Mouse (Mus musculus) myocyte (in vitro differentiated cells): Measurements from ENCODE around the gene Syt1.
A peak's percentile ranks its signal among the peaks of the same experiment; 100 is the strongest.

ENCODE experiments used
- CEBPB ChIP-seq: IDR thresholded peaks from 2 replicates; pipeline ENCODE4 v1.6.1; 2011; ENCODE audit warnings: mild to moderate bottlenecking, moderate library complexity; ENCODE audit not compliant: poor library complexity, insufficient read depth, severe bottlenecking
- E2F4 ChIP-seq: IDR thresholded peaks from one replicate; pipeline ENCODE4 v1.6.1; 2011; ENCODE audit warnings: mild to moderate bottlenecking, control low read depth, moderate library complexity; ENCODE audit not compliant: insufficient read depth
- MAX ChIP-seq: IDR thresholded peaks from one replicate; pipeline ENCODE4 v1.6.1; 2011; ENCODE audit warnings: low read depth, mild to moderate bottlenecking, control low read depth
- MYOD1 ChIP-seq, 3 experiments: IDR thresholded peaks; one replicate each; pipeline ENCODE4 v1.6.1; 2011; ENCODE audit warnings: control low read depth in 2 of 3, low read depth in 2 of 3, mild to moderate bottlenecking in 2 of 3, moderate library complexity in 1 of 3; ENCODE audit not compliant: insufficient read length in 2 of 3, control insufficient read depth in 1 of 3
- MYOG ChIP-seq, 3 experiments: IDR thresholded peaks; one replicate each; pipeline ENCODE4 v1.6.1; 2011; ENCODE audit warnings: control low read depth in 2 of 3, low read depth in 2 of 3, mild to moderate bottlenecking in 2 of 3; ENCODE audit not compliant: insufficient read length in 2 of 3, control insufficient read depth in 1 of 3, insufficient read depth in 1 of 3
- POLR2A ChIP-seq: IDR thresholded peaks from one replicate; pipeline ENCODE4 v1.6.1; 2011; ENCODE audit warnings: low read depth, mild to moderate bottlenecking, control low read depth, moderate library complexity; ENCODE audit not compliant: insufficient read length
- POLR2AphosphoS2 ChIP-seq: IDR thresholded peaks from one replicate; pipeline ENCODE4 v1.6.1; 2011; ENCODE audit warnings: low read depth, control low read depth; ENCODE audit not compliant: insufficient read length
- REST ChIP-seq: IDR thresholded peaks from one replicate; pipeline ENCODE4 v1.6.1; 2011; ENCODE audit warnings: mild to moderate bottlenecking, control low read depth, moderate library complexity; ENCODE audit not compliant: insufficient read depth, insufficient read length
- SRF ChIP-seq: IDR thresholded peaks from one replicate; pipeline ENCODE4 v1.6.1; 2011; ENCODE audit warnings: low read depth; ENCODE audit not compliant: control insufficient read depth, insufficient read length
- TCF12 ChIP-seq: IDR thresholded peaks from one replicate; pipeline ENCODE4 v1.6.1; 2011; ENCODE audit warnings: mild to moderate bottlenecking, control low read depth; ENCODE audit not compliant: poor library complexity, insufficient read depth, severe bottlenecking
- TCF3 ChIP-seq: IDR thresholded peaks from one replicate; pipeline ENCODE4 v1.6.1; 2011; ENCODE audit warnings: low read depth, control low read depth; ENCODE audit not compliant: insufficient read length
- USF1 ChIP-seq: IDR thresholded peaks from one replicate; pipeline ENCODE4 v1.6.1; 2011; ENCODE audit warnings: low read depth, mild to moderate bottlenecking, control low read depth, moderate library complexity

GRCm38 (mm10) chr10:108929676-108930075, 81.1 kb downstream of the Syt1 start:
- TF ChIP-seq MYOD1 (IDR thresholded peaks at IDR 0.05; ENCODE audit: control insufficient read depth in 1 of 3, insufficient read length in 2 of 3, low read depth in 2 of 3): peak in 1 of 3 experiments; percentile 10
- TF ChIP-seq POLR2A: no peak
- TF ChIP-seq MAX: no peak
- no peak for TF ChIP-seq CEBPB
- TF ChIP-seq MYOG (IDR thresholded peaks at IDR 0.05; ENCODE audit: control insufficient read depth in 1 of 3, insufficient read depth in 1 of 3, insufficient read length in 2 of 3, low read depth in 2 of 3): no peak
- no peak for TF ChIP-seq E2F4
- TF ChIP-seq SRF: no peak
- TF ChIP-seq POLR2AphosphoS2: no peak
- no peak for TF ChIP-seq USF1
- TF ChIP-seq REST: no peak
- TF ChIP-seq TCF12: no peak
- TF ChIP-seq TCF3: no peak
